Mouse (Mus musculus): Measurements from ENCODE around the gene Sct.

DNA sequence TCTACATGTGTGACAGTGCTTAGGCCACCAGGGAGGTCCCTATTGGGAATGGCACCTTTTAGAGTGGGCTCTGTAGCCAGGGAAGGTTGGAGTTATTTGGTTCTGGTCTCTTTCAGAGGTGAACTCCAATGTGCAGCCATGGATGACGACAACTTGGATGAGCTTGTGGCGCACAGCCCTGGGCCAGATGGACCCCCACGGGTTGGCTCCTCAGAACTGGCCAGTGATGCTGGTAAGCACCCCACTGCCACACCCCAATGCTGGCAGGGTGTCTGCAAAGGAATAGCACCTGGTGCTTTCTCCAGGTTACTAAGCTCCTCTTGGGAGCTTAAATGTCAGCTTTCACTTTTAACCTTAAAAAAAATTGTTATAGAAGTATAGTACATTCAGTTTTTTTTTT is 47.8 kb downstream of the Sct start:
- no peak for TF ChIP-seq CTCF (IDR thresholded peaks at IDR 0.05; ENCODE audit: borderline replicate concordance, insufficient read depth, low read length)
- TF ChIP-seq POLR2A (IDR thresholded peaks at IDR 0.05; ENCODE audit: low read depth, low read length): no peak
